ENCODE assay signal across 9 mouse cellular contexts in the genomic region with DNA sequence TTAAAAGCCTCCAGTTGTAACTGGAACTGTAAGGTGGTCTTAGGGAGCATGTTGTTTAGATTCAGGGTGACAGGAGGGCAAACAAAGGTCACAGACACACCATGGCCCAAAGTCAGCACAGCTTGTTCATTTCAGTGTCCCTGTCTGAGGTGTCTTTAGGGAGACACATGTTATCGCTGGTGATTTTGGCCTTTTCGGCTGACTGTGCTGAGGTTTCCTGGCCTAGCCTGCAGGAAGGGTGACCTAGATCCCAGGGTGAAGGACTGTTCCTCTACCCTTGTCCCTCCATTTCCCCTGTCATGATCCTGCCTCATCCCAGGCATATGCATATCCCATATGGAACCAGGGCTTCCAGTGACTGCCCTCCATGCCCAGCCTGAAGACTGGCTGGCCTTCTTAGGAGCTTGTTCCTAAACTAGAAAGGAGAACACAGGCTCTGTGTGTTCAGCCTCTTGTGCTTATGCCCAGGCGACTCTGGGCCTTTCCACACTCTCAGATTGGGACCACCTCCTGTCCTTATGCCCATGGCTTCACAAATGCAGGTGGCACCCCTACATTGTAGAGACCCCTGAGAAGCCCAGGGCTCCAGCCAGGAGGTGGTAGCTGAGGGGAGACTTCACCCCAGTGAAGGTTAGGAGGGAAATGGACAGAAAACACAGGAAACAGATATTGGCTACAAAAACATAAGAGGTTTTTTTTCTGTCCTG.
DNase-seq lines count a peak whose midpoint lies in the region; ATAC-seq and TF ChIP-seq lines count a peak whose summit lies in the region.
"Had no signal": no experiment of that assay in that cellular context is flagged by ENCODE, and none has a peak within 500 bp of the region (broad histone marks: within the 10 kb centered on the region; RNA-seq: fewer than 3 reads in every experiment).

No protein-coding gene starts in this region.

- H3K27me3 ChIP-seq in forebrain, embryonic 11.5 days (ENCODE audit: control insufficient read depth, insufficient read depth, low read length), result no peaks in the 10 kb centered on the region
- no peaks in the 10 kb centered on the region for H3K27me3 ChIP-seq in hindbrain, embryonic 14.5 days (ENCODE audit: control insufficient read depth, insufficient read depth, low read length)
- H3K27me3 ChIP-seq in neural tube, embryonic 13.5 days, result no peaks in the 10 kb centered on the region
- H3K27me3 ChIP-seq: embryonic facial prominence, embryonic 12.5 days had no signal

- H3K9me3 ChIP-seq in forebrain, embryonic 11.5 days (ENCODE audit: control insufficient read depth, low read length), result no peaks in the 10 kb centered on the region
- H3K9me3 ChIP-seq in hindbrain, embryonic 14.5 days (ENCODE audit: control insufficient read depth, low read length), result no peaks in the 10 kb centered on the region
- H3K9me3 ChIP-seq in neural tube, embryonic 13.5 days, result no peaks in the 10 kb centered on the region
- H3K9me3 ChIP-seq: embryonic facial prominence, embryonic 12.5 days had no signal

- no peaks in the 10 kb centered on the region for H3K36me3 ChIP-seq in forebrain, embryonic 11.5 days (ENCODE audit: control insufficient read depth, insufficient read depth, low read length)
- H3K36me3 ChIP-seq in hindbrain, embryonic 14.5 days (replicated peaks; ENCODE audit: control insufficient read depth, insufficient read depth), result peaks cover 5% of the 10 kb centered on the region; the same call in 1 of the 2 replicates
- peaks cover 6% of the 10 kb centered on the region for H3K36me3 ChIP-seq in neural tube, embryonic 13.5 days

- H3K4me1 ChIP-seq in forebrain, embryonic 11.5 days (replicated peaks; ENCODE audit: control insufficient read depth, insufficient read depth, low read length), result peaks cover 19% of the 10 kb centered on the region
- peaks cover 43% of the 10 kb centered on the region for H3K4me1 ChIP-seq in hindbrain, embryonic 14.5 days (replicated peaks; ENCODE audit: control insufficient read depth, insufficient read depth, low read length)
- H3K4me1 ChIP-seq in neural tube, embryonic 13.5 days (replicated peaks), result peaks cover 63% of the 10 kb centered on the region

- TF ChIP-seq CTCF in layer of hippocampus, adult 2 months (conservative IDR thresholded peaks at IDR 0.05), result no peak

- no peak overlapping the region for H3K4me3 ChIP-seq in layer of hippocampus, adult 2 months
- no peak overlapping the region for H3K4me3 ChIP-seq in forebrain, embryonic 11.5 days (ENCODE audit: low read depth, low read length)
- H3K4me3 ChIP-seq in hindbrain, embryonic 14.5 days (replicated peaks; ENCODE audit: low read length), result no peak overlapping the region
- no peak overlapping the region for H3K4me3 ChIP-seq in neural tube, embryonic 13.5 days
- H3K4me3 ChIP-seq: embryonic facial prominence, embryonic 12.5 days had no signal

- H3K4me2 ChIP-seq in forebrain, embryonic 11.5 days (ENCODE audit: low read depth, low read length, severe bottlenecking), result no peak overlapping the region
- no peak overlapping the region for H3K4me2 ChIP-seq in hindbrain, embryonic 14.5 days (replicated peaks)
- no peak overlapping the region for H3K4me2 ChIP-seq in neural tube, embryonic 13.5 days

- WGBS in forebrain, embryonic 11.5 days, result 74% methylated on average over 3 of the region's 3 CpGs
- 70% methylated on average over 3 of the region's 3 CpGs for WGBS in hindbrain, embryonic 14.5 days
- WGBS in neural tube, embryonic 13.5 days, result 76% methylated on average over 3 of the region's 3 CpGs

- DNase-seq in layer of hippocampus, adult 2 months (ENCODE audit: low spot score in 2 of 2), result no peak
- DNase-seq in layer of hippocampus, postnatal 25 days (ENCODE audit: extremely low spot score in 1 of 2, low spot score in 1 of 2), result no peak
- no peak for DNase-seq in forebrain, embryonic 11.5 days (ENCODE audit: low spot score)
- DNase-seq in hindbrain, embryonic 14.5 days (ENCODE audit: low spot score), result no peak
- no peak for DNase-seq in kidney, adult 9 months
- no peak for DNase-seq in adrenal gland, adult 8-10 months
- DNase-seq in kidney, postnatal 14 days, result no peak

- ATAC-seq in forebrain, embryonic 11.5 days (replicated peaks; ENCODE audit: low FRiP score), result no peak
- no peak for ATAC-seq in hindbrain, embryonic 14.5 days (ENCODE audit: low FRiP score)
- ATAC-seq in neural tube, embryonic 13.5 days (ENCODE audit: low read depth), result no peak

- H3K27ac ChIP-seq in layer of hippocampus, adult 2 months, result peak overlapping the region; percentile 89
- H3K27ac ChIP-seq in forebrain, embryonic 11.5 days (ENCODE audit: low read depth, low read length), result peak overlapping the region; percentile 66; the same call in 1 of the 2 replicates
- H3K27ac ChIP-seq in hindbrain, embryonic 14.5 days, result peak overlapping the region; percentile 92
- H3K27ac ChIP-seq in neural tube, embryonic 13.5 days (replicated peaks), result peak overlapping the region; percentile 96

- no peak overlapping the region for H3K9ac ChIP-seq in forebrain, embryonic 11.5 days (ENCODE audit: low read length)
- H3K9ac ChIP-seq in hindbrain, embryonic 14.5 days, result peak overlapping the region; percentile 31; the same call in 1 of the 2 replicates
- no peak overlapping the region for H3K9ac ChIP-seq in neural tube, embryonic 13.5 days
